Mouse (Mus musculus) fibroblast of lung, adult 2 months (primary cell): Measurements from ENCODE around the gene Paxx.
A peak's percentile ranks its signal among the peaks of the same experiment; 100 is the strongest.

ENCODE experiments used
- DNase-seq: peaks from one replicate; pipeline ENCODE4 v3.0.0-alpha.2; 2011; ENCODE audit warnings: low read depth

Paxx gene

GRCm38 (mm10) chr2:25460551-25461309 lies at the start of gene Paxx:
Gene Paxx (minus strand): TSS chr2:25461094.
- DNase-seq = peak; percentile 93

- no peak for DNase-seq
Measured at GRCm38 (mm10) chr2:25509912-25510311, 49.0 kb upstream of the Paxx start.

GRCm38 (mm10) chr2:25506964-25507363 lies 46.1 kb upstream of the Paxx start:
- DNase-seq = no peak

GRCm38 (mm10) chr2:25505860-25506259 lies 45.0 kb upstream of the Paxx start:
- no peak for DNase-seq

GRCm38 (mm10) chr2:25505000-25505399 lies 44.1 kb upstream of the Paxx start:
- no peak for DNase-seq

- no peak for DNase-seq
Measured at GRCm38 (mm10) chr2:25504538-25504937, 43.6 kb upstream of the Paxx start.

- DNase-seq = no peak
Measured at GRCm38 (mm10) chr2:25502726-25503125, 41.8 kb upstream of the Paxx start.

GRCm38 (mm10) chr2:25501593-25502486 lies 40.9 kb upstream of the Paxx start, which contains the start of gene C8g:
Gene C8g (minus strand): TSS chr2:25501719.
- no peak for DNase-seq

- peak; percentile 68 for DNase-seq
Measured at GRCm38 (mm10) chr2:25500576-25501405, 39.9 kb upstream of the Paxx start, which contains the start of gene Fbxw5. Gene Fbxw5 (plus strand): TSS chr2:25500750.

- no peak for DNase-seq
Measured at GRCm38 (mm10) chr2:25500071-25500575, 39.2 kb upstream of the Paxx start.

- DNase-seq = no peak
Measured at GRCm38 (mm10) chr2:25498622-25499478, 38.0 kb upstream of the Paxx start.

GRCm38 (mm10) chr2:25497846-25498575 lies 37.1 kb upstream of the Paxx start:
- no peak for DNase-seq

GRCm38 (mm10) chr2:25496462-25496861 lies 35.6 kb upstream of the Paxx start:
- DNase-seq = peak; percentile 31

GRCm38 (mm10) chr2:25493476-25493961 lies 32.6 kb upstream of the Paxx start, which contains the start of gene Lcn12:
Gene Lcn12 (minus strand): TSS chr2:25493911.
- DNase-seq = no peak

GRCm38 (mm10) chr2:25492988-25493387 lies 32.1 kb upstream of the Paxx start:
- no peak for DNase-seq

- no peak for DNase-seq
Measured at GRCm38 (mm10) chr2:25488671-25489068, 27.8 kb upstream of the Paxx start.

- no peak for DNase-seq
Measured at GRCm38 (mm10) chr2:25487965-25488670, 27.2 kb upstream of the Paxx start.

GRCm38 (mm10) chr2:25484901-25485647 lies 24.2 kb upstream of the Paxx start:
- DNase-seq = no peak
